8 mouse cellular contexts compared by ENCODE assay signal in the genomic region with DNA sequence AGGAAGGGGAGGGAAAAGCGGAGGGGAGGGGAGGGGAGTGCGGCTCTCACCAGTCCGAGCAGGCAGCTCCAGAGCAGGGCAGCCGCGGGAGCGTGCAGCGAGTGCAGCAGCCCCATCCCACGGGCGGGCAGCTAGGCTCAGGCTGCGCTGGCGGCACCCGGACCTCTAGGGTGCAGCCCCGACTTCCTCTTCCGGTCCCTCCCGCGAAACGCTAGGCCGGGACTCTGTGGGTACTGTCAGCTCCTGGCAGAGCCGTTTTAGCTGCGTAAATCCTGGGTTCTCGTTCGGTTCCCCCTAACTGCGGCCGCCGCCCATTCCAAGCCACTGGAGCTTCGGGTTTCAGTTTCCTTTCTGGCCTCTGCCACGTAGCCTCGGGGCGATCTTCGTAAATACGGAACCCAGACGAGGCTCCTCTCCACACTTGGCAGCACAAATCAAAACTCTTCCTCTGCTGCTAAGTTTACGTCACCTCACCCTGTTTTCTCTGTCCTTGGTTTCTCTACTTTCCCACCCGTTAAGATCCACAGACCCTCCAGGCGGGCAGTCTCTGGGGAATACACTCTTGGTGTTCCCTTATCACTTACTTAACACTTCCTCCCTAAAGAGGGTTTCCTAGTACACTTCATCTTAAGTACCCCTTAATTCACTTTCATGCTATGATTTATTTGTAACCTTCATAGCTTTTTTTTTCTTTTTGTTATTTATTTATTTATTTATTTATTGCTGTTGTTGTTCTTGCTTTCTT. TPM values are rescaled to one million over a fixed set of nuclear protein-coding genes. Genes with fewer than 3 reads are reported as not detected.
A peak's percentile ranks its signal among the peaks of the same experiment; 100 is the strongest.
DNase-seq lines count a peak whose midpoint lies in the region; ATAC-seq lines count a peak whose summit lies in the region.

A gene (minus strand): TSS at position 339 of the 745 bp plus-strand sequence.

- peak; percentile 97 for ATAC-seq in megakaryocyte progenitor cell, adult 5-6 weeks (replicated peaks; ENCODE audit: poor library complexity)

- DNase-seq in adipocyte (ENCODE audit: low spot score) = peak; percentile 95
- DNase-seq in embryo, embryonic 10 days (ENCODE audit: low spot score) = peak; percentile 96
- DNase-seq in gastrocnemius, postnatal 10 days = peak; percentile 88
- DNase-seq in induced T-regulatory cell, adult 2 months (ENCODE audit: low read depth) = peak; percentile 91
- DNase-seq in left cerebral cortex, adult 9 months (ENCODE audit: low spot score in 2 of 2) = peak; percentile 78 to 85
- DNase-seq in right cerebral cortex, postnatal 14 days = peak; percentile 88
- peak; percentile 84 to 89 for DNase-seq in urinary bladder, postnatal 36 days (ENCODE audit: low spot score in 2 of 2)

RNA-seq across cellular contexts. Expression of the gene that starts here (rescaled TPM):
- total RNA-seq in gastrocnemius, postnatal 10 days (2021) = 10 to 100 TPM; 52.7 to 55.7 TPM
- 42.2 and 42.6 TPM in 2 replicates for total RNA-seq in megakaryocyte progenitor cell, adult 5-6 weeks (2015)
- total RNA-seq in megakaryocyte progenitor cell, adult 5-6 weeks (2017) = 28.8 and 32.8 TPM in 2 replicates

Comparison
In these comparisons a context has a peak if more than half of its experiments do, and no peak if none do; other contexts are left out.
1. Peak in every context shown above with its lines: DNase-seq and ATAC-seq.